Mouse (Mus musculus) G1E-ER4 (cell line): ENCODE data around the gene Upf3a. TPM values are rescaled to one million over a fixed set of nuclear protein-coding genes. Genes with fewer than 3 reads are reported as not detected.
"Not testable (repeated sequence)": the region's sequence is repeated elsewhere in the genome, so short reads cannot be mapped to it uniquely, and the experiment has no call there.

Source experiments
- GATA1 ChIP-seq: IDR thresholded peaks from one replicate; pipeline ENCODE4 v1.8.0; 2012; ENCODE audit warnings: low read length, inconsistent platforms
- polyA plus RNA-seq: library from polyadenylated mRNA; stranded (reverse); fragments of >175 nt; gene quantifications from 2 replicates; pipeline ENCODE4 v1.2.3, GENCODE M21; 2012

Upf3a gene
- polyA plus RNA-seq, 1 experiment, result 54.3 TPM

DNA sequence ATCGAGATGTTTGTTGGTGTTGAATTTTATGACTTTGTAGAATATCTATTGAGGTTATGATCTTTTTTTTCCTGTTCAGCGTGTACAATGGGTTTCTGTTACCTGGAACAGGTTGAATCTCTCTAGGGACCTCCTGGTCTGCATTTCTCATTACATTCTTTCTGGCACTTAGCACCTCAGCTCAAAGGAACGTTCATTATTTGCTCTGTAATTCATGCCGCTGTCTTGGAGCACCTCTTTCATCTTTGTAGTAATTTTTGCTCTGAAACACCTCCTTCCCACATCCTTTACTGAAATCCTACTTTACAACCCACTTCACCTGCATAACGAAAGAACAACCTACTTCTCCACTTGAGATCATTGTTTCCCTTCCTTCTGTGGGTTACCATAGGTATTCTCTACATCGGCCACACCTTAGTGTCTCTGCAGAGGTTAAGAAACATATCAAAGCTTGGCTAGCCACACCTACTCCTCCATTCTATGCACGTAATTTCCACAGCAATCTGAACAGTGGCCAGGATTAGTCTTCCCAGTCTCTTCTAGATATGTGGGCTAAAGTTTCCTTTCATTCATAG, 43.3 kb downstream of the Upf3a start:
- no peak for TF ChIP-seq GATA1

- TF ChIP-seq GATA1, result not testable (repeated sequence)
Measured at GRCm38 (mm10) chr8:13838289-13838688, 52.9 kb downstream of the Upf3a start, which contains the start of gene AF366264. TSS of gene AF366264 (minus strand) at chr8:13838389.

Other genes starting within 250 kb of the Upf3a start
- not detected in 2 replicates for gene 1700029H14Rik, start 223.2 kb upstream of the Upf3a start, polyA plus RNA-seq
- 0.02 TPM in 1 of 2 replicates, not detected in the other for gene Rasa3, start 108.0 kb upstream of the Upf3a start, polyA plus RNA-seq
- not detected in 2 replicates for gene Cfap97d2, start 79.7 kb upstream of the Upf3a start, polyA plus RNA-seq
- 16.3 and 20.7 TPM in 2 replicates for gene Cdc16, start 27.9 kb upstream of the Upf3a start, polyA plus RNA-seq
- not detected in 2 replicates for gene AF366264, start 52.8 kb downstream of the Upf3a start, polyA plus RNA-seq
- 15.9 and 26.3 TPM in 2 replicates for gene Champ1, start 84.0 kb downstream of the Upf3a start, polyA plus RNA-seq
- gene Coprs, start 104.7 kb downstream of the Upf3a start, polyA plus RNA-seq, result 8.2 and 9.1 TPM in 2 replicates